24 mouse cellular contexts compared by ENCODE assay signal in the genomic region with DNA sequence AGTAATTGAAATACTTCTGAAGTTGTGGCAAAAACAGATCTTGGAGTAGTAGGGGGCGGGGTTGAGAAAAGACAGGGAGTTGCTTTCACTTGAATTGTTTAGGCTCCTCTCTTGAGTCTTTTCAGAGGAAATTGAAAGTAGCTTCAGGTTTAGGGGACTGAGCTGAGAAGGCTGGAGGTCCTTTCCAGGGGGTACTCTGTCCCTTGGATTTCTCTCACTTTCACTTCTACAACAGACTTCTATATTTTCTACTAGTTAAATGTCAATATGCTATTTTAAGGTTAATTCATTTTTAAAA. TPM values are rescaled to one million over a fixed set of nuclear protein-coding genes. Genes with fewer than 3 reads are reported as not detected.
DNase-seq lines count a peak whose midpoint lies in the region; ATAC-seq lines count a peak whose summit lies in the region.
"Had no signal": no experiment of that assay in that cellular context is flagged by ENCODE, and none has a peak within 500 bp of the region (broad histone marks: within the 10 kb centered on the region; RNA-seq: fewer than 3 reads in every experiment).

No protein-coding gene starts in this region.

- no peaks in the 10 kb centered on the region for H3K27me3 ChIP-seq in forebrain, embryonic 10.5 days (ENCODE audit: poor library complexity, severe bottlenecking)
- H3K27me3 ChIP-seq in forebrain, embryonic 16.5 days (replicated peaks; ENCODE audit: control insufficient read depth, insufficient read depth, low read length) = no peaks in the 10 kb centered on the region
- H3K27me3 ChIP-seq in hindbrain, embryonic 12.5 days = no peaks in the 10 kb centered on the region
- H3K27me3 ChIP-seq in midbrain, embryonic 14.5 days (ENCODE audit: control insufficient read depth, insufficient read depth, low read length) = no peaks in the 10 kb centered on the region
- H3K27me3 ChIP-seq: embryonic facial prominence, embryonic 12.5 days; limb, embryonic 13.5 days; stomach, embryonic 15.5 days had no signal

- no peak; the same call in 1 of the 2 replicates for ATAC-seq in forebrain, embryonic 16.5 days
- no peak for ATAC-seq in hindbrain, embryonic 12.5 days (ENCODE audit: low FRiP score)
- ATAC-seq in midbrain, embryonic 14.5 days (ENCODE audit: low FRiP score, low TSS enrichment) = no peak

- WGBS in forebrain, embryonic 10.5 days = 6% methylated on average over 1 of the region's 1 CpGs
- WGBS in forebrain, embryonic 16.5 days = 0% methylated on average over 1 of the region's 1 CpGs
- WGBS in hindbrain, embryonic 12.5 days = 18% methylated on average over 1 of the region's 1 CpGs
- 9% methylated on average over 1 of the region's 1 CpGs for WGBS in midbrain, embryonic 14.5 days

- H3K9ac ChIP-seq in forebrain, embryonic 16.5 days (replicated peaks; ENCODE audit: low read depth, low read length) = no peak overlapping the region
- no peak overlapping the region for H3K9ac ChIP-seq in hindbrain, embryonic 12.5 days
- no peak overlapping the region for H3K9ac ChIP-seq in midbrain, embryonic 14.5 days (replicated peaks; ENCODE audit: low read length)
- H3K9ac ChIP-seq: embryonic facial prominence, embryonic 12.5 days; limb, embryonic 13.5 days; liver, embryonic 14.5 days; stomach, embryonic 15.5 days had no signal

- peaks cover 45% of the 10 kb centered on the region for H3K4me1 ChIP-seq in forebrain, embryonic 10.5 days
- H3K4me1 ChIP-seq in forebrain, embryonic 16.5 days (replicated peaks; ENCODE audit: control insufficient read depth, insufficient read depth, low read length) = 0 out of 2 replicates have a peak, but pooled peaks cover 5% of the 10 kb centered on the region
- peaks cover 7% of the 10 kb centered on the region for H3K4me1 ChIP-seq in hindbrain, embryonic 12.5 days
- 0 out of 2 replicates have a peak, but pooled peaks cover 4% of the 10 kb centered on the region for H3K4me1 ChIP-seq in midbrain, embryonic 14.5 days (ENCODE audit: control insufficient read depth, insufficient read depth, low read length)
- H3K4me1 ChIP-seq: embryonic facial prominence, embryonic 12.5 days; limb, embryonic 13.5 days; stomach, embryonic 15.5 days had no signal

- no peak for DNase-seq in forebrain, embryonic 10.5 days (ENCODE audit: extremely low spot score, low spot score)
- peak; percentile 22 for DNase-seq in WW6 (ENCODE audit: low read depth, low spot score)
- no peak for DNase-seq in midbrain, embryonic 14.5 days
- DNase-seq in kidney, postnatal 14 days = no peak
- DNase-seq in cerebellum, adult 18-20 months = no peak
- no peak for DNase-seq in spleen, postnatal 10 days (ENCODE audit: low spot score in 2 of 2)
- DNase-seq: adrenal gland, adult 2 months; cerebellum, adult 9-10 months; gastrocnemius, postnatal 25 days; kidney, adult 11 months; layer of hippocampus, postnatal 36 days; right cerebral cortex, postnatal 25 days; thymus, adult 18-20 months; thymus, postnatal 4 days had no signal

- H3K27ac ChIP-seq in forebrain, embryonic 10.5 days = peak overlapping the region; percentile 84
- no peak overlapping the region for H3K27ac ChIP-seq in forebrain, embryonic 16.5 days (ENCODE audit: low read length)
- no peak overlapping the region; the same call in 1 of the 2 replicates for H3K27ac ChIP-seq in hindbrain, embryonic 12.5 days
- H3K27ac ChIP-seq in midbrain, embryonic 14.5 days (replicated peaks; ENCODE audit: low read depth, low read length) = 0 out of 2 replicates have a peak overlapping the region, but pooled peaks have one; percentile 33
- H3K27ac ChIP-seq: embryonic facial prominence, embryonic 12.5 days; kidney, postnatal 0 days; limb, embryonic 13.5 days; liver, embryonic 14.5 days; stomach, embryonic 15.5 days had no signal

- H3K9me3 ChIP-seq in forebrain, embryonic 10.5 days = no peaks in the 10 kb centered on the region
- H3K9me3 ChIP-seq in forebrain, embryonic 16.5 days (ENCODE audit: control insufficient read depth, low read length) = no peaks in the 10 kb centered on the region
- no peaks in the 10 kb centered on the region for H3K9me3 ChIP-seq in hindbrain, embryonic 12.5 days (replicated peaks)
- no peaks in the 10 kb centered on the region for H3K9me3 ChIP-seq in midbrain, embryonic 14.5 days (ENCODE audit: control insufficient read depth, low read length)
- H3K9me3 ChIP-seq: embryonic facial prominence, embryonic 12.5 days; limb, embryonic 13.5 days; stomach, embryonic 15.5 days had no signal

- H3K36me3 ChIP-seq in forebrain, embryonic 10.5 days (replicated peaks) = no peaks in the 10 kb centered on the region; the same call in 1 of the 2 replicates
- no peaks in the 10 kb centered on the region for H3K36me3 ChIP-seq in forebrain, embryonic 16.5 days (ENCODE audit: control insufficient read depth, insufficient read depth)
- no peaks in the 10 kb centered on the region for H3K36me3 ChIP-seq in hindbrain, embryonic 12.5 days
- no peaks in the 10 kb centered on the region for H3K36me3 ChIP-seq in midbrain, embryonic 14.5 days (ENCODE audit: control insufficient read depth, insufficient read depth, low read length)
- H3K36me3 ChIP-seq: embryonic facial prominence, embryonic 12.5 days; limb, embryonic 13.5 days; stomach, embryonic 15.5 days had no signal

- H3K4me3 ChIP-seq in forebrain, embryonic 10.5 days = peak overlapping the region; percentile 19; the same call in 1 of the 2 replicates
- no peak overlapping the region for H3K4me3 ChIP-seq in forebrain, embryonic 16.5 days (replicated peaks; ENCODE audit: low read length)
- H3K4me3 ChIP-seq in hindbrain, embryonic 12.5 days = no peak overlapping the region
- H3K4me3 ChIP-seq in midbrain, embryonic 14.5 days (replicated peaks; ENCODE audit: low read depth, low read length) = no peak overlapping the region
- H3K4me3 ChIP-seq: embryonic facial prominence, embryonic 12.5 days; erythroblast, embryonic 14.5 days; limb, embryonic 13.5 days; stomach, embryonic 15.5 days had no signal

- H3K4me2 ChIP-seq in forebrain, embryonic 16.5 days (ENCODE audit: low read length) = no peak overlapping the region; the same call in 1 of the 2 replicates
- 0 out of 2 replicates have a peak overlapping the region, but pooled peaks have one; percentile 13 for H3K4me2 ChIP-seq in hindbrain, embryonic 12.5 days (replicated peaks)
- H3K4me2 ChIP-seq in midbrain, embryonic 14.5 days (ENCODE audit: low read length) = no peak overlapping the region
- H3K4me2 ChIP-seq: embryonic facial prominence, embryonic 12.5 days; limb, embryonic 13.5 days; stomach, embryonic 15.5 days had no signal

RNA-seq across cellular contexts. Expression of a gene that starts 58.2 kb away (rescaled TPM):
- polyA plus RNA-seq in forebrain, embryonic 10.5 days (2016; fragmentation: Nextera tagmentation; extraction: Ambion mirVana) = 20.2 and 24.2 TPM in 2 replicates
- 5.5 and 6.5 TPM in 2 replicates for polyA plus RNA-seq in forebrain, embryonic 16.5 days (2015; fragmentation: Nextera tagmentation; extraction: Ambion mirVana)
- polyA plus RNA-seq in hindbrain, embryonic 12.5 days (2016; fragmentation: Nextera tagmentation; extraction: Ambion mirVana) = 3.9 and 5.1 TPM in 2 replicates
- polyA plus RNA-seq in midbrain, embryonic 14.5 days (2014; fragmentation: Nextera tagmentation; extraction: Ambion mirVana) = 5.0 and 9.6 TPM in 2 replicates
- polyA plus RNA-seq: adrenal gland, adult 2 months; erythroblast, embryonic 14.5 days; heart, postnatal 0 days; kidney, postnatal 0 days; lung, embryonic 16.5 days; stomach, embryonic 15.5 days had no signal

Comparison
In these comparisons a context has a peak if more than half of its experiments do, and no peak if none do; other contexts are left out.
1. H3K27ac ChIP-seq: peak in forebrain, embryonic 10.5 days (single experiment) and midbrain, embryonic 14.5 days (single experiment); none in forebrain, embryonic 16.5 days (single experiment) and hindbrain, embryonic 12.5 days (single experiment).